Mouse (Mus musculus) limb, embryonic 13.5 days (tissue): ENCODE measurements at regions not wholly inside any gene's neighbourhood (a gene's known extent, or its start where the extent isn't known, plus 50 kb on each side); places are given as distances from the start of the nearest gene placed in this dataset.

Source experiments
- ATAC-seq: fragments of 200-750 bp; cut with Nextera tagmentation; 2 replicates; pipeline ENCODE4 v1.8.0; 2017; ENCODE audit warnings: low read depth, moderate number of reproducible peaks, moderate TSS enrichment; ENCODE audit not compliant: low FRiP score
- H3K27ac ChIP-seq: fragments of 300-500 bp; sonication (generic); 2 replicates; pipeline ENCODE4 v1.5.1; 2015; ENCODE audit warnings: inconsistent platforms, mild to moderate bottlenecking, moderate library complexity
- H3K27me3 ChIP-seq: fragments of 300-500 bp; sonication (generic); 2 replicates; pipeline ENCODE4 v1.6.1; 2015; ENCODE audit warnings: mild to moderate bottlenecking, inconsistent platforms
- H3K36me3 ChIP-seq: fragments of 300-500 bp; sonication (generic); 2 replicates; pipeline ENCODE4 v1.6.1; 2015; ENCODE audit warnings: inconsistent platforms, mild to moderate bottlenecking, moderate library complexity
- H3K4me1 ChIP-seq: fragments of 300-500 bp; sonication (generic); 2 replicates; pipeline ENCODE4 v1.6.1; 2015; ENCODE audit warnings: inconsistent platforms
- H3K4me2 ChIP-seq: fragments of 300-500 bp; sonication (generic); replicated peaks from 2 replicates; pipeline ENCODE4 v1.6.1; 2015; ENCODE audit warnings: inconsistent platforms, mild to moderate bottlenecking, moderate library complexity
- H3K4me3 ChIP-seq: fragments of 300-500 bp; sonication (generic); 2 replicates; pipeline ENCODE4 v1.5.1; 2015; ENCODE audit warnings: moderate library complexity, mild to moderate bottlenecking, inconsistent platforms
- H3K9ac ChIP-seq: fragments of 300-500 bp; sonication (generic); 2 replicates; pipeline ENCODE4 v1.6.1; 2015; ENCODE audit warnings: mild to moderate bottlenecking, inconsistent platforms
- H3K9me3 ChIP-seq: fragments of 300-500 bp; sonication (generic); 2 replicates; pipeline ENCODE4 v1.6.1; 2016; ENCODE audit warnings: inconsistent platforms
- WGBS: fragments of 180-500 bp; shearing (Covaris S2); methylation state at CpG from one replicate; pipeline ENCODE4 v1.1.7; 2015; 5-methylcytosine and 5-hydroxymethylcytosine counted together

DNA sequence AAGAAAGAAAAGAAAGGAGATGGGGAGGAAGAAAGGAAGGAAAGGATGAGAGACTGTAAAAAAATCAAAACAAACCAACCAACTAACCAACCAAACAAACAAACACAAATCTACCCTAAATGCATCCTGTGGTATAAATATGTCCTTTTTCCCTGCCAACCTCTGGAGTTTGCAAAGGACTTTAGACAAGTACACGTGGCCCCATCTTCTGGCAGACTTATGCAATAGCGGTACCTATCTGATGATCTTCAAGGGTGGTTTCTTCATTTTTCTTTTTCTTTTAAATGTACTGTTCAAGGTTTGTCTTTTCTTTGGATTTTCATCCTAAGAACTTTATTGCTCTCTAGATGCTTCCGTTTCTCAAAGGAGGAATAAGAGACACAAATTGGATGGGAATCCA, 127.3 kb downstream of the Cpeb2 start:
- H3K9me3 ChIP-seq = no peaks in the 10 kb centered on the region
- no peak overlapping the region for H3K27ac ChIP-seq
- no peak overlapping the region for H3K4me3 ChIP-seq
- no peaks in the 10 kb centered on the region for H3K36me3 ChIP-seq
- no peak overlapping the region for H3K4me2 ChIP-seq
- WGBS = 43% methylated on average over 3 of the region's 3 CpGs
- H3K27me3 ChIP-seq = no peaks in the 10 kb centered on the region
- H3K4me1 ChIP-seq = peaks cover 7% of the 10 kb centered on the region; the same call in 1 of the 2 replicates
- ATAC-seq = no peak
- H3K9ac ChIP-seq = no peak overlapping the region

DNA sequence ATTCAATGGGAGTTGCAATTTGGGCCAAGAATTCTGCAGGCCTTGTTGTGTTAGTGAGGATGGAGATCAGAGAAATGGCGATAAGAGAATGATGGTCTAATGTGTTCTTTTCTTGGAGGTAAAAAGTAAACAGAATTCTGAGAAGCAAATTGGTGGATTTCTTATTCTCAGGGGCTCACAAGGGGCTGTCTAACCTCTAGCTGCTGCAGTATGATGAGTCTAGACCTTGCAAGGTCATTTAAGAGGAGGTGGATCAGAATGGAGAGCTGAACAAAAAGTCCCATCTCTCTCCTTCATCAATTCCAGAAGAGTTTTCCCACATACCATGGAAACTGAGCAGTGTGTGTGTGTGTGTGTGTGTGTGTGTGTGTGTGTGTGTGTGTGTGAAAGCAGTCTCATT, 128.1 kb downstream of the Cpeb2 start:
- WGBS = 92% methylated on average over 1 of the region's 1 CpGs
- no peak overlapping the region for H3K4me3 ChIP-seq

DNA sequence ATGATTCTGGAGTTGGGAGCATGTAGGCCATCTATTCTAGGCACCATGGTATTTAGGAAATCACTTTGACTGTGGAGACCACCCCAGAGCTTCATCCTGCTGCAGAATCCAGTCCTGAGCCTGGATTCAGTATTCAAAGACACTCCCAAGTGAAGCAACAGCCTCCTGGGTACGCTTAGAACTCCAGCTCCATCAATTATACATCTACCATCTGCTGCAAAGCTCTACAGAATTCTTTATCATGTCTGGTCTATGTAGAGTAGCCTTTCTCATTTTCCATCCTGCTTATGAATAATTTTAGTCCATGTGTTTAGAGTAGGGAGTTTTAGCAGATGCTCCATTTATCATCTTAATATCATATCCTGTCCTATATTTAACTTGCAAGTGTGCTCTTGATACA, 139.4 kb downstream of the Cpeb2 start:
- Histone ChIP-seq H3K9me3 (no peaks in the 10 kb centered on the region), H3K4me1 (no peaks in the 10 kb centered on the region), H3K4me3 (no peak overlapping the region), H3K27me3 (no peaks in the 10 kb centered on the region), H3K36me3 (no peaks in the 10 kb centered on the region), H3K27ac (no peak overlapping the region), H3K9ac (no peak overlapping the region), H3K4me2 (no peak overlapping the region)
- ATAC-seq = no peak
- WGBS = 76% methylated on average over 1 of the region's 1 CpGs

More for the DNA sequence above, 128.1 kb downstream of the Cpeb2 start:
- ATAC-seq = no peak
- Histone ChIP-seq H3K9ac (no peak overlapping the region), H3K4me1 (no peaks in the 10 kb centered on the region), H3K36me3 (no peaks in the 10 kb centered on the region), H3K9me3 (no peaks in the 10 kb centered on the region), H3K27ac (no peak overlapping the region), H3K4me2 (no peak overlapping the region), H3K27me3 (no peaks in the 10 kb centered on the region)

DNA sequence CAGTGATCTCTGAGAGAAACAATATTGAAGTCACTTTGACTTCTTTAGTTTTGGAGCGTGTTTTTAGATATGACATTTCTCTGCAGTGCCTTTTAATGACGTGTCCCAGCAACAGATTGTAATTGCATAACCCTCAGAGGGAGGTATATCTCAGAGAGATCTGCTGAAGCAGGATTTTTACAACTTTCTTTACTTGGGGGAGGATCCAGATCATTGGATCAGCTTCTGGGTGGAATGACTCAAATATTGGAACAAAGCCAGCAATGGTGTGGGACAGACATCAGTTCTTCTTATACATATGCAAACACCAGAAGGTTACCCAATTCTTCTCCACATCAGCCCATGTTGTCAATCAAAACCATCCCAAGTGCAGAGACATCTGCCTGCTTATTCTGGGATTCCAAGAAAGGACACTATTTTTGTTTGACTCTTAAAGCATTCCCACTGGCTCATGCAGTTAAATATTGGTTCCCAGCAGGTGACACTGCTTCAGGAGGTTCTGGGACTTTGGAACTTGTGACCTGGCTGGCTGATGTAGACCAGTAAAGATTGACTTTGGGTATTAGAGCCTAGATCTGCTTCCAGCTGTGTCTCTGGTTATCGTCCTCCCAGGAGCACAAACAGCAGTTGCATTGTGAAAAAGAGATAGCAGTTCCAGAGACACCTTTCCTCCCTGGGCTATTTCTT, 130.5 kb upstream of the C1qtnf7 start:
- H3K27me3 ChIP-seq = no peaks in the 10 kb centered on the region
- H3K27ac ChIP-seq = no peak overlapping the region
- no peak overlapping the region for H3K4me3 ChIP-seq
- no peak overlapping the region for H3K4me2 ChIP-seq
- WGBS = 76% methylated on average over 3 of the region's 3 CpGs
- no peak overlapping the region for H3K9ac ChIP-seq
- H3K9me3 ChIP-seq = no peaks in the 10 kb centered on the region
- H3K36me3 ChIP-seq = no peaks in the 10 kb centered on the region
- ATAC-seq = no peak
- peaks cover 2% of the 10 kb centered on the region; the same call in 1 of the 2 replicates for H3K4me1 ChIP-seq

DNA sequence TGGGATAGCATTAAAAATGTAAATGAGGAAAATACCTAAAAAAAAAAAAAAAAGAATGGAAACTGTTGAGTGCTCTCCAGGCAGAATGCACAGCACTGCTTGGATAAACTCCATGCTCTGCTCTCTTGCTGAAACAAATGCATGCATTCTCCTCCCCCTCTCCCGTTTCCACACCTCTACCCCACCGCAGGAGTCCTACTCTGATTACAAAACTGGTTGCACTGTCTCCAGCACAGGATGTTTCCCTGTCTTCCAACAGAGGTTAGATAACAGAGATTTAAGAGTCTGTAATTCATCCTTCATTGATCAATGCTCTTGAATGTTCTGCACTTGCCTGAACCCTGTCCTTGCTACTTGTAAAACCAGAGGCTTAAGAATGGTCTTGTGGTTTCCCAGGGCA, 124.3 kb upstream of the C1qtnf7 start:
- Histone ChIP-seq H3K4me2 (no peak overlapping the region), H3K27me3 (no peaks in the 10 kb centered on the region), H3K36me3 (no peaks in the 10 kb centered on the region), H3K9ac (no peak overlapping the region), H3K27ac (no peak overlapping the region), H3K4me3 (no peak overlapping the region), H3K4me1 (no peaks in the 10 kb centered on the region), H3K9me3 (no peaks in the 10 kb centered on the region)
- 13% methylated on average over 2 of the region's 2 CpGs for WGBS
- no peak for ATAC-seq

DNA sequence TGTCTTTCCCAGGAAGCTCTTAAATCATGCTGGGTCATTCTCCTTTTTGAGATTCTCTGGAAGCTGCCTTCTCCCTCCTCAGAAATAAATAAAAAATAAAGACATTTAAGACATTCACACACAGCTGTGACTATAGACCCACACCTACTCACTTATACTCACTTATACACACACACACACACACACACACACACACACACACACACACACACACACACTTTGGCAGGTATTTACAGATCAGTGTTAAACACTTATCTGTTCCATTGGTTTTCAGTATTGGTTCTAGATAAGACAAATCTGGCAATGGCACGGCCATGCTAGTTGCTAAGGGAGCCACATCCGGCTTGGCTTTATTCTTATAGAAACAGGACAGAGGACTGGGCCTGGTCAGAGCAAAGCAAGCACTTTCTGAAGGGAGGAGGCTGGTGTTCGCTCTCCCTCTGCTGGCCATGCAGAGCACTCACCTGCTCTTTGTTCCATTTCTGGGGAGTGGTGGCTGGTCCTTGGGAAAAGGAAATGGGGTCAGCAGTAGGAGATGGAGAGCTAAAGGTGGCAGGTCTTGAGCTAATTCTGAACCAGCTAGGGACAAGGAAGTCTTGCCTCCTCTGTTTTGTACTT, 123.8 kb upstream of the C1qtnf7 start:
- Histone ChIP-seq H3K4me1 (no peaks in the 10 kb centered on the region), H3K27me3 (no peaks in the 10 kb centered on the region), H3K4me2 (no peak overlapping the region), H3K36me3 (no peaks in the 10 kb centered on the region), H3K9me3 (no peaks in the 10 kb centered on the region), H3K9ac (no peak overlapping the region), H3K27ac (no peak overlapping the region), H3K4me3 (no peak overlapping the region)
- peak; percentile 64 for ATAC-seq
- WGBS = 12% methylated on average over 3 of the region's 3 CpGs

DNA sequence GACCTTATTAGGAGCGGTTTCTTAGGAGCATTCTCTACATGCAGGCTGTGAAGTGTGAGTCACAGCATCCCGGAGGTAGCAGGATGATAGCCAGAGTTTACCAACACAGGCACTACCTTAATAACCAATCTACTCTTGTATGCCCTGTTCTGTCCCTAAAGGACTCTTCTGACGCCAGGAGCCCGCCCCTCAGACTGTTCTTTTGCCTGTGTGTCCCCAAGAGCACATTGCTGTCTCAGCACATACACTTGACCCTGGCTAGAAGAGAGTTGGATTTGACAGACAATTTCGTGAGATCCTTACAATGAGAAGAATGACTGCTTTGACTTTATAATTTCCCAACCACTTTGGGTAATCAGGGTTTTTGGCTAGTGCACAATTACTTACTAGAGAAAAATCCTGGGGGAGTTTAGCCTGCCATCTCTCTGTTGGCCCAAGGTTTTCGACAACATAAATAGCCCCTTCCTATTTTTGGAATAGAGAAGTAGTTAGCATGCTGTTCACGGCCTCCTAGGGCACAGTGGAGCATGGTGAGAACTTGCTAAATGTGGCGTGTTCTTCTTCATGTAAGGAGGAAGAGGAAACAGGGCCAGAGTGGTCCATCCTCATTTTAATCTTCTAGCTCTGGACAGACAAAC, 122.3 kb upstream of the C1qtnf7 start:
- Histone ChIP-seq H3K27me3 (no peaks in the 10 kb centered on the region), H3K36me3 (no peaks in the 10 kb centered on the region), H3K9ac (no peak overlapping the region), H3K4me1 (no peaks in the 10 kb centered on the region), H3K4me2 (no peak overlapping the region), H3K27ac (no peak overlapping the region), H3K9me3 (no peaks in the 10 kb centered on the region), H3K4me3 (no peak overlapping the region)
- no peak for ATAC-seq
- WGBS = 80% methylated on average over 8 of the region's 8 CpGs

DNA sequence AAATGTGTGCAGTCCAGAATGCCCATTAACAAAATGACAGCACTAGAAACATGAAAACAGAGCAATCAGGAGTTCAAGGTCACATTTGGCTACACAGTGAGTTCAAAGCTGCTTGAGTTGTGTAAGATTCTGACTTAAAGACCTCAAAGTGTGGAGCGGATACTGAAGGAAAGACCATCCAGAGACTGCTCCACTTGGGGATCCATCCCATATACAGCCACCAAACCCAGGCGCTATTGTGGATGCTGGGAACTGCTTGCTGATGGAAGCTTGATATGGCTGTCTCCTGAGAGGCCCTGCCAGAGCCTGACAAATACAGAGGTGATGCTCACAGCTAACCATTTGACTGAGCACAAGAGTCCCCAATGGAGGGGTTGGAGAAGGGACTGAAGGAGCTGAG, 98.1 kb upstream of the C1qtnf7 start:
- 0 out of 2 replicates have a peak, but pooled peaks cover 6% of the 10 kb centered on the region for H3K4me1 ChIP-seq

DNA sequence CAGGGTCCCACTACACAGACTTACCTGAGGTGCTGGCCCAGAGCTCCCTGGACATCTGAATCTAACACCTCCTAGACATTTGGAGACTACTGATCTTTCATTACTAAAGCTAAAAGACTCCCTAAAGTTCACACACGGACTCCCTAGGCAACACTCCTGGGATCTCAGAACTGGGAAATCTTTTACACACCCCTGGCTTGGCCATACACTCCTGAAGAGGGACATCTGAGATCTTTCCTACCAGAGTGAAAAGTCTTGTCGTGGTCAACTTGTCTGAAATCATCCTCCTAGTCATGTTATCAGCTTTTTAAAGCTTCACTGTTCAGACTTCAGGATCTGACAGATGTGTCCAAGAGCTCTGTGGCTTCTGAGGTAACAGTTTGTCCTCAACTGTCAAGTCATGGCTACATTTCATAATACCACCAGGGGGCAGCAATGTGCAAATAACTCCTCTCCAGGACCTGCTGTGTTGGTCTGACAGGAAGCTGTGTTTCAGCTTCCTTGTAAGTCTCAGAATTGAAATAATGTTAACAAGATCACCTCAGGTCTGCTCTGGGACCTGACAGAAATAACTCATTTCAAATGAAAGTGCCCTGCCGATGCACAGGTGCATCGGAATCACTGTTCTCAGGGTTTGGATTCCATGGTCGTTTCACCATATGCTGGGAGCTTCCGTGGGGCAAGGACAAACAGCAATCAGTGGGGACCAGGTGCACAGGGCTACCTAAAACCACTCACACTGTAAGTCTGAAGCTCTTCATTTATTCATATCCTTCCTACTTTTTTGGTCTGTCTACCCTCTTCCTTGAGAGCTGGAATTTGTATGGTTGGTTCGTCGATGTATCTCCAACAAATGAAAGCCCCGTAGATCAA, 92.3 kb upstream of the C1qtnf7 start:
- H3K9ac ChIP-seq = no peak overlapping the region
- 69% methylated on average over 9 of the region's 9 CpGs for WGBS
- no peaks in the 10 kb centered on the region for H3K36me3 ChIP-seq
- H3K4me1 ChIP-seq = 0 out of 2 replicates have a peak, but pooled peaks cover 5% of the 10 kb centered on the region
- H3K4me2 ChIP-seq = no peak overlapping the region
- ATAC-seq = peak; percentile 72
- no peaks in the 10 kb centered on the region for H3K9me3 ChIP-seq
- no peak overlapping the region for H3K4me3 ChIP-seq
- no peak overlapping the region for H3K27ac ChIP-seq
- H3K27me3 ChIP-seq = no peaks in the 10 kb centered on the region

More for the DNA sequence above, 98.1 kb upstream of the C1qtnf7 start:
- 92% methylated on average over 2 of the region's 2 CpGs for WGBS
- no peak overlapping the region for H3K4me3 ChIP-seq
- no peak overlapping the region for H3K27ac ChIP-seq
- no peaks in the 10 kb centered on the region for H3K36me3 ChIP-seq
- H3K9me3 ChIP-seq = no peaks in the 10 kb centered on the region
- no peak overlapping the region for H3K4me2 ChIP-seq
- no peaks in the 10 kb centered on the region for H3K27me3 ChIP-seq
- no peak overlapping the region for H3K9ac ChIP-seq
- no peak for ATAC-seq

DNA sequence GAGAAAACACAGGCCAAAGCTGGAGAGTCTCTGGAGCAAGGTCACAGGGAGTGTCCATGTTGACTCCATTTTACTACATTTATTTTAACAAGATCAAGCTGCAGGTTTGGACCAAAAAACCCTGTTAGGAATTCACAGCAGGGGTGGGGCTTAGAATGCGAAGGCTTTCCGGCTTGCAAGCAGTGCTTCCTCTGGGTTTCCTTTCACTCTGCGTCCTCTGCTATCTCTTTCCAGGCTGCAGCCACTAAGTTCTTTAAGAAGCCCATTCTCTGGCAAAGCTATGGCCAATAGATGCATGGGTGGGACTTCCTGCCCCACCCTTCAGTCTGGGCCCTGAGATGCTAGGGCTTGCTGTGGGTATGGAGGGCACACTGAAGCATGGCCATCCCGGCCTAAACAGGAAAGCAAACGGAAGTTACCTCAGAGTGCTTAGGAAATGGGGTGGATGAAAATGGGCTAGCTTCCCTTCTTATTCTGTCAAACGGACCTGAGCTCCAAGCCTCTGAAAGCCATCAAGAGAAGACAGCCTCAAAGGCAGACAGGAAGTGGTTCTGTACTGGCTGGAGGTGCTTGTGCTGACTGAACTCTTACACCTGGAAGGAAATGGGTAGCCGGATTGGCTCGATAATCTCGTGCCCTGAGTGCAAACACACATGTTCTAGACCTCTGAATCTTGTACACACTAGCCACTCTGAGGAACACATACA, 90.6 kb upstream of the C1qtnf7 start:
- H3K36me3 ChIP-seq = no peaks in the 10 kb centered on the region

DNA sequence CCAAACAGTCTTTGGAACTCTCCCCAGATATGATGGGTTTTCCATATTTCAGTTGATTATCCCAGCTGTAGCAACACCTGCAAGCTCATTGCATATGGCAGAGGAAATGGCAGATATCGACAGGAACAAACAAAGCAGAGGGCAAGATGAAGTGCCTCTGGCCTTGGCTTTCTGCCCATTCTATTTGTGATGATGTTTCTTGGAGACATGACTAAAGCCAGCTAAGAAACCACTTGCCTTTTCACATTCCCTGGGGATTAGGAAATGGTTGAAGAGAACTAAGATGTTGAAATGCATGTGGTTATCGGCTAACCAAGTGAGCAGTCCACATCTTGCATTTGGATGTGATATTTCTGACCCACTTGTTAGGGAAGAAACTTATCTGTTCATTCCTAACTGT, 82.0 kb upstream of the C1qtnf7 start:
- Histone ChIP-seq H3K27me3 (no peaks in the 10 kb centered on the region), H3K4me1 (no peaks in the 10 kb centered on the region), H3K4me3 (no peak overlapping the region), H3K27ac (no peak overlapping the region), H3K9me3 (no peaks in the 10 kb centered on the region), H3K36me3 (no peaks in the 10 kb centered on the region), H3K9ac (no peak overlapping the region), H3K4me2 (no peak overlapping the region)
- no peak for ATAC-seq
- WGBS = 75% methylated on average over 2 of the region's 2 CpGs

More for the DNA sequence above, 90.6 kb upstream of the C1qtnf7 start:
- Histone ChIP-seq H3K4me3 (no peak overlapping the region), H3K27ac (no peak overlapping the region), H3K9ac (no peak overlapping the region), H3K4me2 (no peak overlapping the region), H3K4me1 (0 out of 2 replicates have a peak, but pooled peaks cover 5% of the 10 kb centered on the region), H3K9me3 (no peaks in the 10 kb centered on the region), H3K27me3 (no peaks in the 10 kb centered on the region)
- no peak for ATAC-seq
- WGBS = 67% methylated on average over 9 of the region's 9 CpGs
